ENCODE assay signal across 22 mouse cellular contexts in the genomic region with DNA sequence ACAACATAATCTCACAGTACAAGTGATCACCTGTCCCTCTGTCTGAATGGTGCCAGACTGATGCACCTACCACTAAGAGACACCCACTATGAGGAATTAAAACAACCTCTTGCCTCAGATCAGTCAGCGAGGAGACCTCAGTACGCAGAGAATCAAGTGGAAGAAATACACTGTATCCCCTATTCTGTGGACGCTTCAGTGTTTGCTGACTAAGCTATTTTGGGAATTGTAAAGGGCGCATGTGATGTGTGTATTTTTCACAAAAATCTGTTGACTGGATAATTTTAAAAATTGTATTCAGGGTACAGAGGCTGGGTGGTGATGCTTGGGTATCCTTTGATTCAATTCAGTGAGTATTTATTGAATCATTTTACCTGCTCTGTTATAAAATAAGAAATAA.
DNase-seq lines count a peak whose midpoint lies in the region; ATAC-seq and TF ChIP-seq lines count a peak whose summit lies in the region.
"Had no signal": no experiment of that assay in that cellular context is flagged by ENCODE, and none has a peak within 500 bp of the region (broad histone marks: within the 10 kb centered on the region; RNA-seq: fewer than 3 reads in every experiment).

No protein-coding gene starts in this region.

- H3K4me3 ChIP-seq in CH12.LX (replicated peaks in 1 of 3; ENCODE audit: low read depth in 2 of 3, low read length in 2 of 3, poor library complexity in 1 of 3) (no peak overlapping the region), ES-E14 (ENCODE audit: insufficient read depth in 1 of 2, low read depth in 1 of 2, low read length in 2 of 2, poor library complexity in 1 of 2, severe bottlenecking in 1 of 2) (no peak overlapping the region)
- no peak overlapping the region for H3K4me3 ChIP-seq in intestine, postnatal 0 days (ENCODE audit: low read depth, low read length)

- dilution Hi-C loops in CH12.LX (cut with MboI; ENCODE audit: extremely low pct_ligation_motif_present, extremely low pct_unique_long_range_greater_than_20kb, low sequenced_read_pairs) = no loop called here

- no peak overlapping the region for H3K4me2 ChIP-seq in CH12.LX (ENCODE audit: insufficient read depth, low read depth, poor library complexity, severe bottlenecking)
- H3K4me2 ChIP-seq in intestine, postnatal 0 days (replicated peaks; ENCODE audit: low read depth) = no peak overlapping the region

- DNase-seq in heart, adult 11 months = peak; percentile 35
- DNase-seq in heart, postnatal 10 days = no peak
- DNase-seq in CH12.LX (ENCODE audit: extremely low read depth) (no peak), ES-E14 (ENCODE audit: low read depth, low spot score) (no peak)
- DNase-seq in urinary bladder, postnatal 14 days (ENCODE audit: low spot score) = no peak
- DNase-seq: adrenal gland, adult 2 months; adrenal gland, adult 8-10 months; adrenal gland, postnatal 10 days; adrenal gland, postnatal 14 days; adrenal gland, postnatal 25 days; adrenal gland, postnatal 36 days; B cell, adult 2 months; cerebellum, adult 11 months; cerebellum, adult 11-12 months; cerebellum, adult 18-20 months; cerebellum, adult 2 months; cerebellum, adult 8-10 months had no signal

- ATAC-seq in intestine, postnatal 0 days = no peak
- ATAC-seq: activated CD4-positive, CD25-positive, alpha-beta regulatory T cell, adult 4 months; CD4-positive, CD25-positive, alpha-beta regulatory T cell, adult 4 months; Patski had no signal

- H3K27ac ChIP-seq in CH12.LX (ENCODE audit: insufficient read depth, low read depth) = no peak overlapping the region
- H3K27ac ChIP-seq in ES-E14 (ENCODE audit: insufficient read depth, low read depth, low read length, poor library complexity, severe bottlenecking) = no peak overlapping the region
- no peak overlapping the region for H3K27ac ChIP-seq in intestine, postnatal 0 days (ENCODE audit: low read depth, low read length)

- H3K27me3 ChIP-seq in CH12.LX (replicated peaks) = peaks cover 84% of the 10 kb centered on the region
- H3K27me3 ChIP-seq in intestine, postnatal 0 days (replicated peaks; ENCODE audit: control insufficient read depth, insufficient read depth, low read length) = no peaks in the 10 kb centered on the region
- H3K27me3 ChIP-seq: Patski had no signal

- H3K9ac ChIP-seq in CH12.LX (ENCODE audit: insufficient read depth, low read depth) (no peak overlapping the region), ES-E14 (ENCODE audit: insufficient read depth, low read depth, low read length, poor library complexity, severe bottlenecking) (no peak overlapping the region)
- no peak overlapping the region for H3K9ac ChIP-seq in intestine, postnatal 0 days (ENCODE audit: low read depth, low read length)

- WGBS in intestine, postnatal 0 days = 84% methylated on average over 4 of the region's 4 CpGs

- TF ChIP-seq CTCF in CH12.LX (conservative IDR thresholded peaks at IDR 0.05 in 1 of 2, IDR thresholded peaks at IDR 0.05 in 1 of 2; ENCODE audit: low read depth in 2 of 2, low read length in 2 of 2) = no peak
- no peak for TF ChIP-seq CTCF in intestine, postnatal 0 days (IDR thresholded peaks at IDR 0.05; ENCODE audit: low read depth)

- in situ Hi-C loops in CH12.LX (cut with MboI; ENCODE audit: low pct_ligation_motif_present, low pct_unique_long_range_greater_than_20kb, low sequenced_read_pairs) (no loop called here), ES-E14 (cut with MboI; ENCODE audit: low sequenced_read_pairs in 2 of 2, unreplicated experiment in 2 of 2) (no loop called here)

- TF ChIP-seq EP300 in CH12.LX (IDR thresholded peaks at IDR 0.05; ENCODE audit: low read length) = no peak

- intact Hi-C loops in heart, postnatal 10 days (cut with DNase I) = no loop called here

- H3K9me3 ChIP-seq in CH12.LX (replicated peaks; ENCODE audit: low read length) (no peaks in the 10 kb centered on the region), ES-E14 (ENCODE audit: control insufficient read depth, insufficient read depth, low read depth, low read length) (no peaks in the 10 kb centered on the region)
- no peaks in the 10 kb centered on the region for H3K9me3 ChIP-seq in intestine, postnatal 0 days (ENCODE audit: control insufficient read depth)

- H3K4me1 ChIP-seq in CH12.LX (ENCODE audit: control insufficient read depth in 1 of 2, insufficient read depth in 2 of 2) (no peaks in the 10 kb centered on the region), ES-E14 (ENCODE audit: control insufficient read depth in 2 of 2, insufficient read depth in 2 of 2, low read length in 2 of 2, poor library complexity in 1 of 2) (peaks cover 2 to 8% of the 10 kb centered on the region in 2 experiments; a peak in 2 of 4 replicates)
- no peaks in the 10 kb centered on the region for H3K4me1 ChIP-seq in intestine, postnatal 0 days (replicated peaks; ENCODE audit: control insufficient read depth, insufficient read depth, low read length)

- H3K79me2 ChIP-seq in CH12.LX (replicated peaks; ENCODE audit: control insufficient read depth, extremely low read depth, insufficient read depth, poor library complexity, severe bottlenecking) = no peaks in the 10 kb centered on the region

- TF ChIP-seq POLR2A in CH12.LX (IDR thresholded peaks at IDR 0.05; ENCODE audit: low read depth, low read length) = no peak

- H3K36me3 ChIP-seq in CH12.LX (replicated peaks in 1 of 2; ENCODE audit: control insufficient read depth in 1 of 2, insufficient read depth in 1 of 2, low read length in 1 of 2) (no peaks in the 10 kb centered on the region), ES-E14 (ENCODE audit: control insufficient read depth, insufficient read depth, low read length, poor library complexity, severe bottlenecking) (no peaks in the 10 kb centered on the region)
- H3K36me3 ChIP-seq in intestine, postnatal 0 days (ENCODE audit: control insufficient read depth, insufficient read depth) = no peaks in the 10 kb centered on the region
- H3K36me3 ChIP-seq: G1E had no signal

- TF ChIP-seq RAD21 in CH12.LX (IDR thresholded peaks at IDR 0.05; ENCODE audit: low read depth, low read length) = no peak

TF ChIP-seq in CH12.LX, 34 proteins besides CTCF, POLR2A, EP300 and RAD21:
- TF ChIP-seq TCF12 (IDR thresholded peaks at IDR 0.05; ENCODE audit: low read depth, low read length) (no peak), MAFK (IDR thresholded peaks at IDR 0.05; ENCODE audit: insufficient replicate concordance, low read length) (peak; percentile 83)

TF ChIP-seq in ES-E14, 5 proteins besides CTCF, POLR2A, EP300 and RAD21:
- TF ChIP-seq MAFK (IDR thresholded peaks at IDR 0.05; ENCODE audit: insufficient read depth, low read depth, low read length) (peak; percentile 89), ZC3H11A (IDR thresholded peaks at IDR 0.05; ENCODE audit: borderline replicate concordance, low read depth, low read length) (no peak), HCFC1 (IDR thresholded peaks at IDR 0.05; ENCODE audit: borderline replicate concordance, insufficient read depth, low read length) (no peak)
TF ChIP-seq in ES-E14: peak in this region for 1.
